In genomic region chr19:5847306-5847796, GRCm38 (mm10) we compare ENCODE assay signal across 8 mouse cellular contexts. TPM values are rescaled to one million over a fixed set of nuclear protein-coding genes. Genes with fewer than 3 reads are reported as not detected.
DNase-seq lines count a peak whose midpoint lies in the region; ATAC-seq lines count a peak whose summit lies in the region.

No protein-coding gene starts in this region.

- peaks cover 90% of the 10 kb centered on the region for H3K4me1 ChIP-seq in hindbrain, embryonic 10.5 days (replicated peaks)
- H3K4me1 ChIP-seq in limb, embryonic 15.5 days = peaks cover 73% of the 10 kb centered on the region
- H3K4me1 ChIP-seq in neural tube, embryonic 15.5 days = peaks cover 79% of the 10 kb centered on the region

- peak overlapping the region; percentile 48 for H3K4me3 ChIP-seq in hindbrain, embryonic 10.5 days
- H3K4me3 ChIP-seq in limb, embryonic 15.5 days = peak overlapping the region; percentile 39
- H3K4me3 ChIP-seq in neural tube, embryonic 15.5 days (replicated peaks) = no peak overlapping the region

- H3K9ac ChIP-seq in limb, embryonic 15.5 days = peak overlapping the region; percentile 20; the same call in 1 of the 2 replicates
- H3K9ac ChIP-seq in neural tube, embryonic 15.5 days (replicated peaks) = peak overlapping the region; percentile 52

- no peaks in the 10 kb centered on the region for H3K9me3 ChIP-seq in hindbrain, embryonic 10.5 days
- H3K9me3 ChIP-seq in limb, embryonic 15.5 days = no peaks in the 10 kb centered on the region
- H3K9me3 ChIP-seq in neural tube, embryonic 15.5 days (replicated peaks) = no peaks in the 10 kb centered on the region

- WGBS in hindbrain, embryonic 10.5 days = 35% methylated on average over 4 of the region's 4 CpGs
- 45% methylated on average over 4 of the region's 4 CpGs for WGBS in limb, embryonic 15.5 days
- WGBS in neural tube, embryonic 15.5 days = 40% methylated on average over 4 of the region's 4 CpGs

- H3K27me3 ChIP-seq in hindbrain, embryonic 10.5 days (ENCODE audit: insufficient read depth, poor library complexity, severe bottlenecking) = no peaks in the 10 kb centered on the region
- H3K27me3 ChIP-seq in limb, embryonic 15.5 days = no peaks in the 10 kb centered on the region
- H3K27me3 ChIP-seq in neural tube, embryonic 15.5 days (replicated peaks) = no peaks in the 10 kb centered on the region

- ATAC-seq in limb, embryonic 15.5 days (ENCODE audit: insufficient number of reproducible peaks, low FRiP score, low TSS enrichment, low read depth) = no peak
- ATAC-seq in neural tube, embryonic 15.5 days (ENCODE audit: low FRiP score) = no peak

- H3K27ac ChIP-seq in hindbrain, embryonic 10.5 days = peak overlapping the region; percentile 96
- H3K27ac ChIP-seq in limb, embryonic 15.5 days = peak overlapping the region; percentile 97
- H3K27ac ChIP-seq in neural tube, embryonic 15.5 days (replicated peaks) = peak overlapping the region; percentile 98

- H3K36me3 ChIP-seq in hindbrain, embryonic 10.5 days = peaks cover 13% of the 10 kb centered on the region
- H3K36me3 ChIP-seq in limb, embryonic 15.5 days = peaks cover 8% of the 10 kb centered on the region
- H3K36me3 ChIP-seq in neural tube, embryonic 15.5 days = peaks cover 7% of the 10 kb centered on the region; the same call in 1 of the 2 replicates

- peak overlapping the region; percentile 57 for H3K4me2 ChIP-seq in limb, embryonic 15.5 days
- H3K4me2 ChIP-seq in neural tube, embryonic 15.5 days = peak overlapping the region; percentile 73

- peak; percentile 36 for DNase-seq in thymus, postnatal 4 days
- no peak for DNase-seq in thymus, postnatal 10 days (ENCODE audit: low spot score in 2 of 2)
- peak; percentile 34 to 56 for DNase-seq in cerebellum, postnatal 36 days
- DNase-seq in hindbrain, embryonic 10.5 days (ENCODE audit: low spot score) = no peak
- no peak for DNase-seq in layer of hippocampus, postnatal 36 days
- no peak for DNase-seq in layer of hippocampus, adult 9-10 months (ENCODE audit: low spot score)

RNA-seq across cellular contexts. Expression of gene Frmd8, which starts 27.7 kb away (rescaled TPM):
- polyA plus RNA-seq in hindbrain, embryonic 10.5 days (2016; fragmentation: Nextera tagmentation; extraction: Ambion mirVana) = 37.2 and 37.8 TPM in 2 replicates
- polyA plus RNA-seq in limb, embryonic 15.5 days (2015; fragmentation: Nextera tagmentation; extraction: Ambion mirVana) = 28.4 and 31.3 TPM in 2 replicates
- polyA plus RNA-seq in neural tube, embryonic 15.5 days (2015; fragmentation: Nextera tagmentation; extraction: Ambion mirVana) = 13.8 and 23.4 TPM in 2 replicates
- total RNA-seq in layer of hippocampus, postnatal 36 days (2021) = 10 to 100 TPM; 13.5 to 14.2 TPM

RNA-seq across cellular contexts. Expression of gene Slc25a45, which starts 30.3 kb away (rescaled TPM):
- polyA plus RNA-seq in hindbrain, embryonic 10.5 days (2016; fragmentation: Nextera tagmentation; extraction: Ambion mirVana) = 2.8 TPM in 2 replicates
- polyA plus RNA-seq in limb, embryonic 15.5 days (2015; fragmentation: Nextera tagmentation; extraction: Ambion mirVana) = 3.4 and 5.2 TPM in 2 replicates
- 2.0 and 3.9 TPM in 2 replicates for polyA plus RNA-seq in neural tube, embryonic 15.5 days (2015; fragmentation: Nextera tagmentation; extraction: Ambion mirVana)
- 1 to 10 TPM; 2.5 to 2.7 TPM for total RNA-seq in layer of hippocampus, postnatal 36 days (2021)

RNA-seq across cellular contexts. Expression of gene Tigd3, which starts 46.6 kb away (rescaled TPM):
- 9.9 and 11.3 TPM in 2 replicates for polyA plus RNA-seq in hindbrain, embryonic 10.5 days (2016; fragmentation: Nextera tagmentation; extraction: Ambion mirVana)
- 3.1 TPM in 2 replicates for polyA plus RNA-seq in limb, embryonic 15.5 days (2015; fragmentation: Nextera tagmentation; extraction: Ambion mirVana)
- polyA plus RNA-seq in neural tube, embryonic 15.5 days (2015; fragmentation: Nextera tagmentation; extraction: Ambion mirVana) = 8.9 and 10.0 TPM in 2 replicates
- total RNA-seq in layer of hippocampus, postnatal 36 days (2021) = 1 to 10 TPM; 1.9 to 2.2 TPM

Comparison
In these comparisons a context has a peak if more than half of its experiments do, and no peak if none do; other contexts are left out.
1. DNase-seq: peak in thymus, postnatal 4 days (single experiment) and cerebellum, postnatal 36 days (2 of 2); none in thymus, postnatal 10 days (0 of 2), hindbrain, embryonic 10.5 days (single experiment), layer of hippocampus, postnatal 36 days (0 of 2) and layer of hippocampus, adult 9-10 months (single experiment).
2. Peak in every context shown above with its lines, with median percentiles within 50 percentile points of each other: H3K27ac ChIP-seq.